Mouse (Mus musculus): Measurements from ENCODE around the gene Dlg2. TPM values are rescaled to one million over a fixed set of nuclear protein-coding genes. Genes with fewer than 3 reads are reported as not detected.

The Dlg2 gene
- total RNA-seq, 2 experiments from 2014 or later = 0.60 to 1.2 TPM

- no peak for ATAC-seq (replicated peaks; ENCODE audit: low FRiP score, poor library complexity, severe bottlenecking)
Observed at GRCm38 (mm10) chr7:92392052-92392640, 1915.7 kb downstream of the Dlg2 start.

DNA sequence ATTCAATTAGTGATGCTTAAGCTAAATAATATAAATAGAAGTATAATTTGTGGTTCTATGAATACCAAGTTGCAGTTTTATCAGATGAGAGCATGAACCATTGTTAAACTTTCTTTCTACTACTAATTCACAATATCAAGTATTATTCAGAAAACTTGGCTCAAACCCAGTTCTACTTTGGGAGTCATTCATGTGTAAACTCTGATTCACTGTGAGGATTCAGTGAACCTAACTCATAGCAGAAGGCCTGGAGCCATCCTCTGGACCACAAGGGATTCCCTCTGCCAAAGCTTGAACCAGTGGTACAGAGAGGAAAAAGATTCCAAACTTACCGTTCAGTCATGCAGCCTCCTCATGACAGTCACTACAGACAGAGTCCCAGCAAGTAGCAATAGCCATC is 1920.3 kb downstream of the Dlg2 start:
- no peak for ATAC-seq (replicated peaks; ENCODE audit: low FRiP score, poor library complexity, severe bottlenecking)

DNA sequence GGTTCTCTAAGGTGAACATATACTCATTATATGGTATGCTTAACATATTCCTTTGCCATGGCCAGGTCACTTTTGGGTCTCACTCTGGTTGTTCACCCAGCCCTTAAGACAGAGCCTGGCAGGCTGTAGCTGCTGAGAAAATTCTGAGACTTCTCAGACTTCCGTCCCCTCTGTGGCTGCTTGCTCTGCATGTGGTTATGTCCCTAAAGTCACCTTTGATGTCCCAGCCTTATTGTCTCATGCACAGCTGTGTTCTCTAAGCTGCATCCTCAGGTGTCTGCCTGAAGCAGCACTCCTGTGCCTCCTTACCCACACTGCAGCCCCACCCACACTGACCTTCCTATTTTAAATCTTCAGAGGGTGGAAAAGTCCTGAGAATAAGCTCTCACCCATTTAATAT is 1922.4 kb downstream of the Dlg2 start:
- no peak for ATAC-seq (replicated peaks; ENCODE audit: low FRiP score, poor library complexity, severe bottlenecking)

DNA sequence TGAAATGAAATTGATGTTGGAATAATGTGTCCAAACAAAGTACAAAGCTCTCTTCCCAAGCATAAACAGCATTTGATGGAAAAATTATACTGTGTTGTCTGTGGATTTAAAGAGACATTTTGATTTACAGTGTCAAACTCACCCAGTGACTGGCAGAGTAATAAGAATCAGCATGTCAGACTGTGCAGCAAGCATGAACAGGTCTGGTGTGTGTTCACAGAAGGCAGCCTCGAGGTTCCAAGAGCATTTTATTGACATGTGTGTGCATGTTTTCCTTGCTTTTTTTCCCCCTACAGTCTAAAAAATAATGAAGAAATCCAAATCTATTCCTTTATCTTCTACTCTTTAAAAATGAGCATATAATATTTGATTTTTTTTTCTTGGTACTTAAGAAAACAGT is 1924.1 kb downstream of the Dlg2 start:
- ATAC-seq (replicated peaks; ENCODE audit: low FRiP score, poor library complexity, severe bottlenecking) = no peak

DNA sequence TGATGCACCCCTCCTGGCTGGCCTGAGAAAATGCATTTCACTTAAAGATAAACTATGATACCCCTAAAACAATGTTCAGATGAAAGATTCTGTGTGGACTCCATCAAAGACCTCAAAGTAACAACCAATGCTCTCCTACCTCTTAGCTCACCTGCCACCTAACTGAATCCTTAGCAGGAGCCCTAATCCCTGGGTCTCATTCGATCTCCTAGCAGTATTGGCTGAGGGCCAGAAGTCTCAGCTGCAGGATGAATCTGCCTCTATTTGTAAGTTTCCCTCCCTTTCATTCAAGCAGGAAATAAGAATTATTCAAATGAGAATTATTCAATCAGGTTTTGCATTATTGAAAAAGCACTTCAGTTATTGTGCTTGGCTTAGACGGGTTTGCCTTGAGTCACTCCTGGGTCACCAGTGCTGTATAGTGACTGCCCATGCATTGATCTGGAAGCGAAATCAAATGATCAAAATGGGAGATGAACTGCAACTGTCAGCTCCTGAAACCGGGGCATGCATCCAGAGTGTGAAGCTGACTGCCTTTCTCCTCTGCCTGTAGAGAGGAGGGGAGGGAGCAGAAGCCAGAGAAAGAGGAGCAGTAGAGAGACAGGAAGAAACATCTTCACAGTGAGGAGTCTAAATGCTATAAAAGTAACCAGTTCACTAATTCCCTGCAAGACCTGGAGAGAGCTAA is 1924.7 kb downstream of the Dlg2 start:
- no peak for ATAC-seq (replicated peaks; ENCODE audit: low FRiP score, poor library complexity, severe bottlenecking)

DNA sequence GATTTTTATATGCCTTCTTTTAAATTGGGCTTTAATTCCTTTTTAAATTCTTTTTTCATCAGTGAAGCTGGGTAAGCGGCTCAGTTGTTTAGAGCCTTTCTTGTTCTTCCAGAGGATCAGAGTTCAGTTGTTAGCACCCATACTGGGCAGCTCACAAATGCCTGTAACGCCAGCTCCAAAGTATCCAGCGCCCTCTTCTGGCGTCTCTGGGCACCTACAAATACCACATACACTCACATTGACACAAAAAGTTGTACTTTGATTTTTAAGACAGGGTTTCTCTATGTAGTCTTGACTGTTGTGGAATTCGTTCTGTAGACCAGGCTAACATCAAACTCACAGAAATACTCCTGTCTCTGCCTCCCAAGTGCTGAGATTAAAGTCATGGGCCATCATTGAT is 1932.0 kb downstream of the Dlg2 start:
- ATAC-seq (replicated peaks; ENCODE audit: low FRiP score, poor library complexity, severe bottlenecking) = no peak

DNA sequence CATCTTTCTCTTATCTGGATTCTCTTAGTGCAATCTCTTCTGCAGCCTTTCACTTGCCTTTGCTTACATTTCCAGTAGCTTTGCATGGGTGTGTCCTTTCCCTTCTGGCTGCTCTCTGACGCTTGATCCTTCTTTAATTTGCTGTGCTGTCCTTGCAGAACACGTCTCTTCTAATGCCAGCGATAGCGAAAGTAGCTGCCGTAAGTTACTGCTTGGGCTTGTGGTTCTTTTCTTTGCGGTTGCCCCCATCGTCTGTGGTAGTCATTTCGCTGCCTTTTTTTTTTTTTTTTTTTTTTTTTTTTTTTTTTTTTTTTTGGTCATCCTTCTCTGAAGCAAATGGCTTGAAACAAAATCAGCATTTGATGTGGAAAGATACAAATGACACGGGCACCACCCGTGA is 1944.0 kb downstream of the Dlg2 start:
- no peak for ATAC-seq (replicated peaks; ENCODE audit: low FRiP score, poor library complexity, severe bottlenecking)

DNA sequence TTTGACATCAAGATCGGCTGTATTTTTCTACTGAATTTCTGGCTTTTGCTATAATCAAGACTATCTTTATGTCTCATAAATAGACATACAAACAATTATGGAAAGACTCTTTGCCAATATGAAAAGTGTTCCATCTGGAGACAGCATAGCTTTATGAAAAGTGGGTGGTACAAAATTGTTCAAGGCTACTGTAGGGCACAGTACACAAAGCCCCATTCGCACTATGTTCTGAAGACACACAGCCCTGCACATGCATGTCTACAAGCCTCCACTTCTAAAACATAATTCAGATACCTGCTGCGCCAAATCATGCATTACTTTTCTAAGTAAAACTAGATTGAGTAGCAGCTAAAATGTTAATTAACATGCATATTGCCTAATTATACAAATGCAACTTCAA is 1946.5 kb downstream of the Dlg2 start:
- no peak for ATAC-seq (replicated peaks; ENCODE audit: low FRiP score, poor library complexity, severe bottlenecking)

DNA sequence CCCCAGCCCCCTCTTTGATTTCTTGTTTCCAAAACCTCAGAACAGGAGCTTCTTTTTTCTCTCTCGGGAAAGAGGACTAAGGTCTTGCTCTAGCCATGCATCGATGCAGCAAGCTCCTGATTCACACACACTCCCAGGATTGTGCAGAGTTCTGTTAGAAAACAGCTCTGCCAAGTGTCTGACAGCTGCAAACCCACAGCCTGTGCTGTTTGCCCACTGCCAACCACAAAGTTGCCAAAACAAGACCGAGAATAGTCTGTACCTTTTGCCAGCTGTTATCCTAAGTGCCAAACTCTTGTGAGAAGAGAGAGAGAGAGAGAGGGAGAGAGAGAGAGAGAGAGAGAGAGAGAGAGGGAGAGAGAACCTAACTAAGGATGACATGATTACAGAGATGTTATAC is 1948.2 kb downstream of the Dlg2 start:
- ATAC-seq (replicated peaks; ENCODE audit: low FRiP score, poor library complexity, severe bottlenecking) = no peak

GRCm38 (mm10) chr7:92427280-92427679 is 1950.8 kb downstream of the Dlg2 start:
- no peak for ATAC-seq (replicated peaks; ENCODE audit: low FRiP score, poor library complexity, severe bottlenecking)

DNA sequence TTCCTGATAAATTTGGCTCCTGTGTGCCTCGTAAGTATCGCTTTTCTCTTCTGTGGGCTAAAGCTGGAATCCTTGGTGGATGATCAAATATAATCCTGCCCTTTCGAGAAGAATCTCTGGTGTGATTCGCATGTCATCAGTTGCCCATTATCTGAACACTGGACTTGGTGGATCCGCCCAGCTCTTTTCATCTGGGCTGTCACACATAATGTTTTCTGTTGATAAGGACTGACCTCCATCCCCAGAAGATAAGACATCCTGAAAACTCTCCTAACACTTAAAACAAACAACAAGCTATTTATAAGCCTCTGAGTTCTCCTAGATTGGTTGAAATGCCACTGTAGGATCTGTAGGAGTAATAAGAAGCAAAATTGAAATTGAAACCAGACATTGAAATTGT is 1952.2 kb downstream of the Dlg2 start:
- 0 out of 2 replicates have a peak, but pooled peaks have one; percentile 52 for ATAC-seq (replicated peaks; ENCODE audit: low FRiP score, poor library complexity, severe bottlenecking)

DNA sequence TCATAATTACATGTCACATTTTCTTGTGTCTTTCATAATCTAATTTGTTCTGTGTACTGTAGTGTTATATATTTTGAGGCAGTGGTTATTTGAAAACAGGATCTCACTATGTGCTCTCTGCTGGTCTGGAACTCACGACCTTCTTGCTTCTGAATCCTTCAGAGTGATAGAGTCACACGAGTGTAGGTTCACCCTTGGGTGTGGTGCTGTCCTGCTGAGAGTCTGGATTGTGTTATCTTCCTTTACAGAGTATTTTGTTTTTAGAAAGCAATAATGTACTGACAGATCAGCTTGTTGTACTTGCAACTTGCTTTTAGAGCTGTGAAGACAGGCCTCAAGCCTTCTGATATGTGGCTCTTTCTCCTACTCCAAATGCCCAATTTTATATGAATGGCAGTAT is 1953.8 kb downstream of the Dlg2 start:
- ATAC-seq (replicated peaks; ENCODE audit: low FRiP score, poor library complexity, severe bottlenecking) = no peak

- no peak for ATAC-seq (replicated peaks; ENCODE audit: low FRiP score, poor library complexity, severe bottlenecking)
Observed at GRCm38 (mm10) chr7:92437168-92437567, 1960.7 kb downstream of the Dlg2 start.

GRCm38 (mm10) chr7:92439503-92440487 is 1963.3 kb downstream of the Dlg2 start:
- no peak for ATAC-seq (replicated peaks; ENCODE audit: low FRiP score, poor library complexity, severe bottlenecking)

DNA sequence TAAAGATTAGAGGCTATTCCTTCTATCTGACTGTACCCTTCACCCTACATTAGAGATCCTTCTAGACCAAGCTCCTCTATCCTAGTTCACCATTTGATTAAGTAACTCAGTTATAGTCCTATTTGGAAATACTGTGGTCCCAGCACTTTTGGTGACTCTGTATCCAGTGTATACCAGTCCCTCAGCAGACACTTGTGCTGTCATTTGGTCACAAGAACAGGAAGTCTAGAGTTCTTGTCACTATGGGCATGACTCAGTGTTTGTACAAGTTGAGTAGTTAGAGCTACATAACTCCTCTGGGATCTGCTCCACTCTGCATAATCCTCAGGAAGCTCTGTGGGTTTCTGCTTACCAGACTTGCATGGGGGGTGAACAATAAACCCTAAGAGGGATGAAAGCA is 1965.1 kb downstream of the Dlg2 start:
- ATAC-seq (replicated peaks; ENCODE audit: low FRiP score, poor library complexity, severe bottlenecking) = no peak

- ATAC-seq (replicated peaks; ENCODE audit: low FRiP score, poor library complexity, severe bottlenecking) = no peak
Observed at GRCm38 (mm10) chr7:92442082-92442481, 1965.6 kb downstream of the Dlg2 start.

GRCm38 (mm10) chr7:92447938-92448337 is 1971.5 kb downstream of the Dlg2 start:
- ATAC-seq (replicated peaks; ENCODE audit: low FRiP score, poor library complexity, severe bottlenecking) = no peak

DNA sequence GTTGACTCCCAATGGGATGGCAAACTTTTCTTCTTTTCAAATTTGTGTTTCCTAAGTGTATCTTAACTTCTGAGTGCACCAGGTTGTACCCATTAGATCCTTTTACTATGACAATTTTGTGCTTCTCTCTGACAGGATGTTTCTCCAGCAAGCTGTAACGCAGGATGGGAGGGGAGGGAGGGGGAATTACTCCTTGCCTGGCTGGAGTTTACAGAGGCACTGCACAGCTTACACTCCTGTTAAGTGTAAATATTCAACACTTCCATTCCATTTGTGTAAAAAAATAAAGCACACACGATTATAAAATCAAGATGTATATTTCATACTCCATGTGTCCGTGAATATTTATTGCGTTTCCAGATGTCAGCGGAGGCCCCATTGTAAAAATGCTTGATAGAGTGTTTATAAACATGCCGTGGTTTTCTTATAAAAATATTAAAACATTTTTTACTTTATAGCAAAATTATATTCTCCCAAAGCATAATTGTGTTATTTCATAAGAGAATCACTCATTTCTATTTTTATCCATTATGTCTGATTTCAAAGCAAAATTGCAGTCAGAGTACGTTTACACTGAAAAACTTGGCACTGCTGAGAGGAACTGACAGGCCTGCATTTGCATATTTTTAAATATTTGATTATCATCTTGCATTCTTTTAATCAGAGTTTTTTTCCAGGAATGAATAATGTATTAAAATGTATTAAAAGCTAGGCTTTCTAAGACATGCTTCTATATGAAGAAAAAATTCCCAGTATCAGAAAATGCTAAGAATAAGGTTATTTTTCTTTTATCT is 1972.5 kb downstream of the Dlg2 start:
- no peak for ATAC-seq (replicated peaks; ENCODE audit: low FRiP score, poor library complexity, severe bottlenecking)

- no peak for ATAC-seq (replicated peaks; ENCODE audit: low FRiP score, poor library complexity, severe bottlenecking)
Observed at GRCm38 (mm10) chr7:92454176-92454575, 1977.7 kb downstream of the Dlg2 start.

DNA sequence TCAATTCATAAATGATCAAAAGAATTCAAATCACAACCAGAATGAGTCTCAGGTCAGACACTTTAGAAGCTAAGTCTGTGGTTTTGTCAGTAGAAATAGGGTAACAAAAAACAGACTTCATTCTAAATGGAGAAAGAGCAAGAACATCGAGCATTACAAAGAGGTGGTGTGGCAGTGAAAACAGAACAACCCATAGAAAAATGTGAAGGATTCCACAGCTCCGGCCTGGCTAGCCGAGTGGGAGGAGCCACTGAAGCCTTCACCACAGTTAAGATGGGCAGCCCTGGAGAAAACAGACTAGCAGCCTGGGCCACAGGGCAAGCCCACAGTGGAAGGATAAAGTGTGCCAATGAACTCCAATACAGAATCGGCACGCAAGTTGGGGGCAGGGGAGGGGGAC is 1979.5 kb downstream of the Dlg2 start:
- ATAC-seq (replicated peaks; ENCODE audit: low FRiP score, poor library complexity, severe bottlenecking) = no peak
